Mouse (Mus musculus) testis, adult 2 months (tissue): ENCODE measurements around the gene Selenoi. TPM values are rescaled to one million over a fixed set of nuclear protein-coding genes. Genes with fewer than 3 reads are reported as not detected.

Experiments used
- H3K27ac ChIP-seq: fragments of 200-500 bp; 2 replicates; pipeline ENCODE4 v1.5.1; 2012; ENCODE audit warnings: low read depth, low read length; ENCODE audit not compliant: control insufficient read depth, insufficient read depth
- H3K27me3 ChIP-seq: fragments of 200-500 bp; 2 replicates; pipeline ENCODE4 v1.6.1; 2012; ENCODE audit warnings: mild to moderate bottlenecking, low read length, moderate library complexity; ENCODE audit not compliant: control insufficient read depth, insufficient read depth
- H3K36me3 ChIP-seq: fragments of 200-500 bp; 2 replicates; pipeline ENCODE4 v1.6.1; 2012; ENCODE audit warnings: mild to moderate bottlenecking, low read length; ENCODE audit not compliant: control insufficient read depth, insufficient read depth
- H3K4me1 ChIP-seq: fragments of 200-500 bp; 2 replicates; pipeline ENCODE4 v1.6.1; 2012; ENCODE audit warnings: low read length; ENCODE audit not compliant: control insufficient read depth, insufficient read depth
- H3K4me3 ChIP-seq: fragments of 200-500 bp; 2 replicates; pipeline ENCODE4 v1.5.1; 2012; ENCODE audit warnings: low read depth, mild to moderate bottlenecking, low read length, moderate library complexity, mixed read lengths; ENCODE audit not compliant: control insufficient read depth
- CTCF ChIP-seq: fragments of 200-500 bp; IDR thresholded peaks from 2 replicates; pipeline ENCODE4 v1.5.1; 2012; ENCODE audit warnings: low read depth, mild to moderate bottlenecking, inconsistent platforms, low read length, moderate library complexity; ENCODE audit not compliant: control insufficient read depth, insufficient read depth, insufficient replicate concordance
- POLR2A ChIP-seq: fragments of 200-500 bp; IDR thresholded peaks from 2 replicates; pipeline ENCODE4 v1.6.1; 2012; ENCODE audit warnings: low read depth, mild to moderate bottlenecking, inconsistent platforms, low read length, moderate library complexity; ENCODE audit not compliant: control insufficient read depth
- polyA plus RNA-seq: library from polyadenylated mRNA; depleted of rRNA; stranded (reverse); fragments of >200 nt; gene quantifications from 2 replicates; pipeline ENCODE4 v1.2.3, GENCODE M21; 2012

Gene Selenoi
- polyA plus RNA-seq, 1 experiment: 74.1 TPM

- TF ChIP-seq POLR2A (no peak), CTCF (no peak)
- peaks cover 2% of the 10 kb centered on the region; the same call in 1 of the 2 replicates for H3K4me1 ChIP-seq
- H3K36me3 ChIP-seq: no peaks in the 10 kb centered on the region
- no peak overlapping the region for H3K4me3 ChIP-seq
- H3K27me3 ChIP-seq: no peaks in the 10 kb centered on the region
- no peak overlapping the region for H3K27ac ChIP-seq
These were observed 6.2 kb downstream of the Selenoi start for GRCm38 (mm10) chr5:30238533-30238932.

- peaks cover 2% of the 10 kb centered on the region; the same call in 1 of the 2 replicates for H3K4me1 ChIP-seq
- TF ChIP-seq POLR2A (no peak), CTCF (no peak)
- no peak overlapping the region for H3K4me3 ChIP-seq
- H3K27me3 ChIP-seq: no peaks in the 10 kb centered on the region
- H3K27ac ChIP-seq: no peak overlapping the region
- H3K36me3 ChIP-seq: no peaks in the 10 kb centered on the region
These were observed 8.2 kb downstream of the Selenoi start for GRCm38 (mm10) chr5:30240552-30240951.

- Histone ChIP-seq H3K27me3 (no peaks in the 10 kb centered on the region), H3K4me1 (peaks cover 2% of the 10 kb centered on the region; the same call in 1 of the 2 replicates), H3K4me3 (no peak overlapping the region), H3K36me3 (no peaks in the 10 kb centered on the region), H3K27ac (peak overlapping the region; percentile 69)
- no peak for TF ChIP-seq POLR2A
- TF ChIP-seq CTCF: no peak
These were observed 10.0 kb downstream of the Selenoi start for GRCm38 (mm10) chr5:30242410-30242809.

- Histone ChIP-seq H3K27me3 (no peaks in the 10 kb centered on the region), H3K27ac (no peak overlapping the region), H3K4me1 (peaks cover 2% of the 10 kb centered on the region; the same call in 1 of the 2 replicates), H3K36me3 (no peaks in the 10 kb centered on the region), H3K4me3 (no peak overlapping the region)
- TF ChIP-seq POLR2A (no peak), CTCF (peak; percentile 35; the same call in 1 of the 2 replicates)
These were observed 11.4 kb downstream of the Selenoi start for GRCm38 (mm10) chr5:30243741-30244140.

GRCm38 (mm10) chr5:30245861-30246416 is 13.6 kb downstream of the Selenoi start:
- H3K27ac ChIP-seq: no peak overlapping the region
- TF ChIP-seq POLR2A (no peak), CTCF (no peak)

GRCm38 (mm10) chr5:30247666-30248065 is 15.3 kb downstream of the Selenoi start:
- Histone ChIP-seq H3K4me3 (no peak overlapping the region), H3K4me1 (0 out of 2 replicates have a peak, but pooled peaks cover under 1% of the 10 kb centered on the region), H3K36me3 (no peaks in the 10 kb centered on the region), H3K27me3 (no peaks in the 10 kb centered on the region), H3K27ac (no peak overlapping the region)
- TF ChIP-seq CTCF (no peak; the same call in 1 of the 2 replicates), POLR2A (no peak)

More at GRCm38 (mm10) chr5:30245861-30246416, 13.6 kb downstream of the Selenoi start:
- Histone ChIP-seq H3K36me3 (no peaks in the 10 kb centered on the region), H3K4me1 (peaks cover 2% of the 10 kb centered on the region; the same call in 1 of the 2 replicates), H3K4me3 (no peak overlapping the region), H3K27me3 (no peaks in the 10 kb centered on the region)

GRCm38 (mm10) chr5:30255567-30256354 is 23.4 kb downstream of the Selenoi start:
- Histone ChIP-seq H3K36me3 (no peaks in the 10 kb centered on the region; the same call in 1 of the 2 replicates), H3K27ac (no peak overlapping the region), H3K4me3 (no peak overlapping the region), H3K27me3 (no peaks in the 10 kb centered on the region), H3K4me1 (no peaks in the 10 kb centered on the region)
- TF ChIP-seq POLR2A (no peak), CTCF (no peak)
